Mouse (Mus musculus) testis, adult 2 months (tissue): ENCODE results near the gene Dleu7.

Experiments used
- CTCF ChIP-seq: fragments of 200-500 bp; IDR thresholded peaks from 2 replicates; pipeline ENCODE4 v1.5.1; 2012; ENCODE audit warnings: low read depth, mild to moderate bottlenecking, inconsistent platforms, low read length, moderate library complexity; ENCODE audit not compliant: control insufficient read depth, insufficient read depth, insufficient replicate concordance
- POLR2A ChIP-seq: fragments of 200-500 bp; IDR thresholded peaks from 2 replicates; pipeline ENCODE4 v1.6.1; 2012; ENCODE audit warnings: low read depth, mild to moderate bottlenecking, inconsistent platforms, low read length, moderate library complexity; ENCODE audit not compliant: control insufficient read depth

- TF ChIP-seq POLR2A = peak; percentile 61
- no peak for TF ChIP-seq CTCF
Observed at GRCm38 (mm10) chr14:62331866-62332619, 39.2 kb upstream of the Dleu7 start.
